Mouse (Mus musculus) neural tube, embryonic 12.5 days (tissue): ENCODE data around the gene Gm3696. TPM values are rescaled to one million over a fixed set of nuclear protein-coding genes. Genes with fewer than 3 reads are reported as not detected.
"Not testable (repeated sequence)": the region's sequence is repeated elsewhere in the genome, so short reads cannot be mapped to it uniquely, and the experiment has no call there.

Experiments used
- ATAC-seq: fragments of 200-750 bp; cut with Nextera tagmentation; 2 replicates; pipeline ENCODE4 v1.8.0; 2017; ENCODE audit warnings: low read depth, mild to moderate bottlenecking, moderate TSS enrichment, moderate library complexity; ENCODE audit not compliant: low FRiP score
- H3K27ac ChIP-seq: fragments of 300-500 bp; sonication (generic); 2 replicates; pipeline ENCODE4 v1.5.1; 2016
- H3K27me3 ChIP-seq: fragments of 300-500 bp; sonication (generic); replicated peaks from 2 replicates; pipeline ENCODE4 v1.6.1; 2016; ENCODE audit warnings: mild to moderate bottlenecking
- H3K36me3 ChIP-seq: fragments of 300-500 bp; sonication (generic); 2 replicates; pipeline ENCODE4 v1.6.1; 2016; ENCODE audit warnings: mild to moderate bottlenecking
- H3K4me1 ChIP-seq: fragments of 300-500 bp; sonication (generic); 2 replicates; pipeline ENCODE4 v1.6.1; 2016
- H3K4me2 ChIP-seq: fragments of 300-500 bp; sonication (generic); replicated peaks from 2 replicates; pipeline ENCODE4 v1.6.1; 2016; ENCODE audit warnings: mild to moderate bottlenecking
- H3K4me3 ChIP-seq: fragments of 300-500 bp; sonication (generic); 2 replicates; pipeline ENCODE4 v1.5.1; 2016
- H3K9ac ChIP-seq: fragments of 300-500 bp; sonication (generic); 2 replicates; pipeline ENCODE4 v1.6.1; 2016; ENCODE audit warnings: mild to moderate bottlenecking
- H3K9me3 ChIP-seq: fragments of 300-500 bp; sonication (generic); 2 replicates; pipeline ENCODE4 v1.6.1; 2016; ENCODE audit warnings: mild to moderate bottlenecking
- WGBS: fragments of 180-500 bp; shearing (Covaris S2); methylation state at CpG from one replicate; pipeline ENCODE4 v1.1.7; 2016; 5-methylcytosine and 5-hydroxymethylcytosine counted together
- polyA plus RNA-seq: library from polyadenylated mRNA; unstranded; fragments of >200 nt; fragmentation: Nextera tagmentation; extraction: Ambion mirVana; gene quantifications from 2 replicates; pipeline ENCODE4 v1.2.1, GENCODE M21; 2016

Gene Gm3696
- polyA plus RNA-seq = 3.8 and 4.1 TPM in 2 replicates

- H3K27ac ChIP-seq, H3K9me3 ChIP-seq, H3K4me1 ChIP-seq, H3K9ac ChIP-seq, ATAC-seq, H3K36me3 ChIP-seq, H3K4me2 ChIP-seq, H3K27me3 ChIP-seq, H3K4me3 ChIP-seq: not testable (repeated sequence)
- WGBS = 81% methylated on average over 1 of the region's 3 CpGs
Measured at GRCm38 (mm10) chr14:7100521-7100920, at the start of gene Gm3696. Gene Gm3696 (minus strand): TSS chr14:7100621.

- not testable (repeated sequence) for H3K36me3 ChIP-seq, H3K27me3 ChIP-seq, H3K4me2 ChIP-seq, H3K27ac ChIP-seq, H3K9me3 ChIP-seq, H3K9ac ChIP-seq, ATAC-seq, H3K4me1 ChIP-seq, H3K4me3 ChIP-seq
- no CpG with 5 or more reads among the region's 2 CpGs for WGBS
Measured at GRCm38 (mm10) chr14:7125312-7125711, 24.9 kb upstream of the Gm3696 start, which contains the start of gene Gm6676. Gene Gm6676 (minus strand): TSS chr14:7125412.

- not testable (repeated sequence) for H3K9me3 ChIP-seq, H3K27me3 ChIP-seq, H3K36me3 ChIP-seq, H3K4me1 ChIP-seq
- ATAC-seq = peak; percentile 68; the same call in 1 of the 2 replicates
- 0% methylated on average over 10 of the region's 54 CpGs for WGBS
- peak overlapping the region; percentile 64; the same call in 1 of the 2 replicates for H3K27ac ChIP-seq
- peak overlapping the region; percentile 59 for H3K4me2 ChIP-seq
- H3K9ac ChIP-seq = peak overlapping the region; percentile 70
- H3K4me3 ChIP-seq = peak overlapping the region; percentile 50
Measured at GRCm38 (mm10) chr14:7105124-7105802, 4.8 kb upstream of the Gm3696 start.

GRCm38 (mm10) chr14:7044870-7045269 lies 55.6 kb downstream of the Gm3696 start, which contains the start of gene Gm3685:
Gene Gm3685 (minus strand): TSS chr14:7044970.
- H3K4me1 ChIP-seq, H3K27ac ChIP-seq, H3K9ac ChIP-seq, H3K4me2 ChIP-seq, H3K4me3 ChIP-seq, H3K36me3 ChIP-seq, H3K9me3 ChIP-seq, ATAC-seq, H3K27me3 ChIP-seq: not testable (repeated sequence)
- no CpG with 5 or more reads among the region's 2 CpGs for WGBS

Other genes with a start within 250 kb of the Gm3696 start
- 3.9 and 4.1 TPM in 2 replicates for gene Gm3667, start 210.7 kb downstream of the Gm3696 start, polyA plus RNA-seq
- not detected in 2 replicates for gene Gm6356, start 126.8 kb downstream of the Gm3696 start, polyA plus RNA-seq
- gene Gm10406, start 73.2 kb downstream of the Gm3696 start, polyA plus RNA-seq = 1.1 and 1.3 TPM in 2 replicates
- not detected in 2 replicates for gene Gm3685, start 55.7 kb downstream of the Gm3696 start, polyA plus RNA-seq
- gene Gm6676, start 24.8 kb upstream of the Gm3696 start, polyA plus RNA-seq = not detected in 2 replicates
- 5.4 and 5.9 TPM in 2 replicates for gene Gm3512, start 73.9 kb upstream of the Gm3696 start, polyA plus RNA-seq
- gene Gm16434, start 93.9 kb upstream of the Gm3696 start, polyA plus RNA-seq = not detected in 2 replicates
- not detected in 2 replicates for gene Gm3727, start 164.1 kb upstream of the Gm3696 start, polyA plus RNA-seq
- 3.3 and 3.7 TPM in 2 replicates for gene Gm3739, start 214.4 kb upstream of the Gm3696 start, polyA plus RNA-seq
- gene Gm5797, start 231.8 kb upstream of the Gm3696 start, polyA plus RNA-seq = not detected in 2 replicates